ENCODE assay signal across 8 mouse cellular contexts in genomic region chr11:94994208-94994814, GRCm38 (mm10). TPM values are rescaled to one million over a fixed set of nuclear protein-coding genes. Genes with fewer than 3 reads are reported as not detected.
DNase-seq lines count a peak whose midpoint lies in the region; ATAC-seq and TF ChIP-seq lines count a peak whose summit lies in the region.

No protein-coding gene starts in this region.

- H3K36me3 ChIP-seq in E14TG2a.4 (ENCODE audit: insufficient read depth, low read length): peaks cover 58% of the 10 kb centered on the region
- H3K36me3 ChIP-seq in forebrain, embryonic 14.5 days (ENCODE audit: control insufficient read depth, insufficient read depth, low read length): peaks cover 44% of the 10 kb centered on the region
- H3K36me3 ChIP-seq in limb, embryonic 12.5 days: peaks cover 49% of the 10 kb centered on the region
- H3K36me3 ChIP-seq in neural tube, embryonic 12.5 days: peaks cover 40% of the 10 kb centered on the region

- H3K4me1 ChIP-seq in E14TG2a.4 (replicated peaks; ENCODE audit: low read depth, low read length): peaks cover 67% of the 10 kb centered on the region
- H3K4me1 ChIP-seq in forebrain, embryonic 14.5 days (ENCODE audit: control insufficient read depth, insufficient read depth, low read length): peaks cover 48% of the 10 kb centered on the region
- H3K4me1 ChIP-seq in limb, embryonic 12.5 days (replicated peaks): peaks cover 55% of the 10 kb centered on the region
- H3K4me1 ChIP-seq in neural tube, embryonic 12.5 days: peaks cover 59% of the 10 kb centered on the region

- no peak for TF ChIP-seq CTCF in E14TG2a.4 (conservative IDR thresholded peaks at IDR 0.05; ENCODE audit: low read length)

- ATAC-seq in forebrain, embryonic 14.5 days: no peak
- ATAC-seq in limb, embryonic 12.5 days (ENCODE audit: insufficient number of reproducible peaks, insufficient read depth, low FRiP score, low TSS enrichment, low read depth): no peak
- ATAC-seq in neural tube, embryonic 12.5 days (ENCODE audit: low FRiP score, low read depth): no peak
- no peak for ATAC-seq in megakaryocyte progenitor cell, adult 5-6 weeks (replicated peaks; ENCODE audit: poor library complexity)

- WGBS in forebrain, embryonic 14.5 days: 59% methylated on average over 10 of the region's 10 CpGs
- 46% methylated on average over 10 of the region's 10 CpGs for WGBS in limb, embryonic 12.5 days
- 59% methylated on average over 10 of the region's 10 CpGs for WGBS in neural tube, embryonic 12.5 days

- peak overlapping the region; percentile 99 for H3K4me2 ChIP-seq in forebrain, embryonic 14.5 days (ENCODE audit: low read length)
- H3K4me2 ChIP-seq in limb, embryonic 12.5 days: peak overlapping the region; percentile 100
- peak overlapping the region; percentile 88 for H3K4me2 ChIP-seq in neural tube, embryonic 12.5 days (replicated peaks)

- peak overlapping the region; percentile 86; the same call in 1 of the 2 replicates for H3K4me3 ChIP-seq in E14TG2a.4 (replicated peaks; ENCODE audit: low read length)
- H3K4me3 ChIP-seq in forebrain, embryonic 14.5 days (ENCODE audit: low read depth, low read length): peak overlapping the region; percentile 86
- peak overlapping the region; percentile 93 for H3K4me3 ChIP-seq in limb, embryonic 12.5 days (replicated peaks)
- H3K4me3 ChIP-seq in neural tube, embryonic 12.5 days: peak overlapping the region; percentile 93

- no peak overlapping the region for H3K27ac ChIP-seq in forebrain, embryonic 14.5 days (ENCODE audit: low read depth, low read length)
- H3K27ac ChIP-seq in limb, embryonic 12.5 days: no peak overlapping the region
- no peak overlapping the region for H3K27ac ChIP-seq in neural tube, embryonic 12.5 days

- DNase-seq in cerebellum, adult 11 months: peak; percentile 46
- DNase-seq in cerebellum, adult 8-10 months: no peak
- no peak for DNase-seq in forebrain, embryonic 14.5 days (ENCODE audit: low spot score)
- DNase-seq in embryo, embryonic 11 days: no peak

- no peaks in the 10 kb centered on the region for H3K9me3 ChIP-seq in E14TG2a.4 (ENCODE audit: low read length)
- no peaks in the 10 kb centered on the region for H3K9me3 ChIP-seq in forebrain, embryonic 14.5 days (replicated peaks; ENCODE audit: control insufficient read depth, low read length)
- no peaks in the 10 kb centered on the region for H3K9me3 ChIP-seq in limb, embryonic 12.5 days
- H3K9me3 ChIP-seq in neural tube, embryonic 12.5 days: no peaks in the 10 kb centered on the region

- peaks cover 32% of the 10 kb centered on the region for H3K27me3 ChIP-seq in E14TG2a.4 (ENCODE audit: insufficient read depth, low read length)
- no peaks in the 10 kb centered on the region for H3K27me3 ChIP-seq in forebrain, embryonic 14.5 days (replicated peaks; ENCODE audit: control insufficient read depth, insufficient read depth, low read length)
- H3K27me3 ChIP-seq in limb, embryonic 12.5 days: no peaks in the 10 kb centered on the region
- no peaks in the 10 kb centered on the region for H3K27me3 ChIP-seq in neural tube, embryonic 12.5 days (replicated peaks)

- H3K9ac ChIP-seq in forebrain, embryonic 14.5 days (ENCODE audit: low read length): peak overlapping the region; percentile 94
- peak overlapping the region; percentile 93 for H3K9ac ChIP-seq in limb, embryonic 12.5 days (replicated peaks)
- peak overlapping the region; percentile 97 for H3K9ac ChIP-seq in neural tube, embryonic 12.5 days

RNA-seq across cellular contexts. Expression of gene Ppp1r9b, which starts 3.5 kb away (rescaled TPM):
- 20.8 and 21.8 TPM in 2 replicates for polyA plus RNA-seq in forebrain, embryonic 14.5 days (2014; fragmentation: Nextera tagmentation; extraction: Ambion mirVana)
- polyA plus RNA-seq in limb, embryonic 12.5 days (2016; fragmentation: Nextera tagmentation; extraction: Ambion mirVana): 12.0 and 12.6 TPM in 2 replicates
- 18.2 and 19.7 TPM in 2 replicates for polyA plus RNA-seq in neural tube, embryonic 12.5 days (2016; fragmentation: Nextera tagmentation; extraction: Ambion mirVana)
- total RNA-seq in megakaryocyte progenitor cell, adult 5-6 weeks (2015): 43.9 and 46.6 TPM in 2 replicates
- total RNA-seq in megakaryocyte progenitor cell, adult 5-6 weeks (2017): 81.9 and 107 TPM in 2 replicates

RNA-seq across cellular contexts. Expression of gene Samd14, which starts 15.4 kb away (rescaled TPM):
- polyA plus RNA-seq in forebrain, embryonic 14.5 days (2014; fragmentation: Nextera tagmentation; extraction: Ambion mirVana): 81.7 and 96.5 TPM in 2 replicates
- 34.6 and 37.7 TPM in 2 replicates for polyA plus RNA-seq in limb, embryonic 12.5 days (2016; fragmentation: Nextera tagmentation; extraction: Ambion mirVana)
- 101 and 106 TPM in 2 replicates for polyA plus RNA-seq in neural tube, embryonic 12.5 days (2016; fragmentation: Nextera tagmentation; extraction: Ambion mirVana)
- total RNA-seq in megakaryocyte progenitor cell, adult 5-6 weeks (2015): 2.3 and 6.1 TPM in 2 replicates
- total RNA-seq in megakaryocyte progenitor cell, adult 5-6 weeks (2017): 0.92 and 2.6 TPM in 2 replicates

RNA-seq across cellular contexts. Expression of gene Sgca, which starts 18.2 kb away (rescaled TPM):
- not detected in 2 replicates for polyA plus RNA-seq in forebrain, embryonic 14.5 days (2014; fragmentation: Nextera tagmentation; extraction: Ambion mirVana)
- polyA plus RNA-seq in limb, embryonic 12.5 days (2016; fragmentation: Nextera tagmentation; extraction: Ambion mirVana): 2.8 and 3.0 TPM in 2 replicates
- 0.80 and 0.90 TPM in 2 replicates for polyA plus RNA-seq in neural tube, embryonic 12.5 days (2016; fragmentation: Nextera tagmentation; extraction: Ambion mirVana)
- total RNA-seq in megakaryocyte progenitor cell, adult 5-6 weeks (2015): not detected in 2 replicates
- total RNA-seq in megakaryocyte progenitor cell, adult 5-6 weeks (2017): not detected in 2 replicates

RNA-seq across cellular contexts. Expression of gene Hils1, which starts 26.9 kb away (rescaled TPM):
- polyA plus RNA-seq in forebrain, embryonic 14.5 days (2014; fragmentation: Nextera tagmentation; extraction: Ambion mirVana): not detected in 2 replicates
- not detected in 2 replicates for polyA plus RNA-seq in limb, embryonic 12.5 days (2016; fragmentation: Nextera tagmentation; extraction: Ambion mirVana)
- not detected in 2 replicates for polyA plus RNA-seq in neural tube, embryonic 12.5 days (2016; fragmentation: Nextera tagmentation; extraction: Ambion mirVana)
- total RNA-seq in megakaryocyte progenitor cell, adult 5-6 weeks (2015): not detected in 2 replicates
- not detected in 2 replicates for total RNA-seq in megakaryocyte progenitor cell, adult 5-6 weeks (2017)

RNA-seq across cellular contexts. Expression of gene Pdk2, which starts 46.8 kb away (rescaled TPM):
- 20.1 and 24.2 TPM in 2 replicates for polyA plus RNA-seq in forebrain, embryonic 14.5 days (2014; fragmentation: Nextera tagmentation; extraction: Ambion mirVana)
- 21.9 and 22.4 TPM in 2 replicates for polyA plus RNA-seq in limb, embryonic 12.5 days (2016; fragmentation: Nextera tagmentation; extraction: Ambion mirVana)
- 20.5 and 20.6 TPM in 2 replicates for polyA plus RNA-seq in neural tube, embryonic 12.5 days (2016; fragmentation: Nextera tagmentation; extraction: Ambion mirVana)
- 4.2 and 4.8 TPM in 2 replicates for total RNA-seq in megakaryocyte progenitor cell, adult 5-6 weeks (2015)
- 0.71 and 1.4 TPM in 2 replicates for total RNA-seq in megakaryocyte progenitor cell, adult 5-6 weeks (2017)
